Mouse (Mus musculus): ENCODE data around the gene Diaph3.

Gene Diaph3

DNA sequence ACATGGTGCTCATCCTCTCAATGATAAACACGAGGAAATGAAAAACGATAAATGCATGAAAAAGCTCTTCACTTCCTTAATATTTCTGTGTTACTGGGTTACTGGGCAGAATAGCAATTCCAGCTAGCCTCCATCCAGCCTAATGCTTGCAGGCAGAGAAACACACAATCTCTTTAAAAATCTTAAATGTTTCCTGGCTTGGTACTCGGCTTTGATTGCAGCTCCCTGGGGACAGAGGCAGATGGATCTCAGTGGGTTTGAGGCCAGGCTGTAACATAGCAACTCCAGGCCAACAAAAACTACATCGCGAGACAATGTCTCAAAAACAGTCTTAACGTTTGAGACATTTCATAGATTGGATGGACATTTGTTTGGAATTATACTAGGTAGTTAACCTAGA, 57.1 kb downstream of the Diaph3 start:
- no peak for DNase-seq (ENCODE audit: low spot score in 2 of 2)

- no peak for DNase-seq (ENCODE audit: low spot score in 2 of 2)
Observed at GRCm38 (mm10) chr14:87079725-87080124, 61.3 kb downstream of the Diaph3 start.

DNA sequence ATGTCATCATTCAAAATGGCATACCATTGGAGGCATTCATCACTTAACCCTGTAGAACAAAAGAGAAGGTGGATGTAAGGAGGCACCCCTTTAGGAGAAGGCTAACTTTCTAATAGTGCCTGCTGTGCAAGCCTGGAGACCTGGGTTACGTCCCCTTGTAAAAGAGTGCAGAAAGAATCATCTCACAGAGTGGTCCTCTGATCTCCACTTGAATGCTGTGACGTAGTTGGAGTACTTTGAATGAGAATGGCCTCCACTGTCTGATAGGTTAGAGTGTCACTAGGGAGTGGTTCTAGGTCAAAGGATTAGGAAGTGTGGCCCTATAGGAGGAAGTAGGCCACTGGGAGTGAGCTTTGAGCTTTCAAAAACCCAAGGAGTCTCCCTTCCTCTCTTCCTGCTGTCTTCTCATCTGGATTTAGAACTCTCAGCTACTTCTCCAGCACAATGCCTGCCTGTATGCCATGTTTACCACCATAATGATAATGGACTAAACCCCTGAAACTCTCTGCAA, 66.0 kb downstream of the Diaph3 start:
- DNase-seq (ENCODE audit: low spot score in 2 of 2), result no peak

DNA sequence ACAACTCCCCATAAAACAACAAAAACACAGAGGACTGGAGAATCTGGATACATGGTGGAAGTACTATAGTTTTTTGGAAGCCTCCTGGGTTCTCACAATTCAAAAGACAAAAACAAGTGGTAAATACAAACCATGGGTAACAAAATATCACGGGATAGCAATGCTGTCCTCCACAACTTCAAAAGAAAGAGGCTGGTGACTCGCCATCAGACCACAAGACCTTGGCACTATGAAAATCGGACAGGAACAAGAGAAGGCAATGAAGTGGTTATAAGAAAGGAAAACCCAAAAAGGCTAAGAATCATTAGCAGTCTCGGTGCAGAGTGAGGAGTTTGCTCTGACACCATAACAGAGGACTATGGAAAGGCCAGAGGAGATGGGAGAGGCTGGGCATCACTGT, 76.8 kb downstream of the Diaph3 start:
- DNase-seq (ENCODE audit: low spot score in 2 of 2), result no peak

- DNase-seq (ENCODE audit: low spot score in 2 of 2), result no peak
Observed at GRCm38 (mm10) chr14:87056169-87056568, 84.9 kb downstream of the Diaph3 start.

DNA sequence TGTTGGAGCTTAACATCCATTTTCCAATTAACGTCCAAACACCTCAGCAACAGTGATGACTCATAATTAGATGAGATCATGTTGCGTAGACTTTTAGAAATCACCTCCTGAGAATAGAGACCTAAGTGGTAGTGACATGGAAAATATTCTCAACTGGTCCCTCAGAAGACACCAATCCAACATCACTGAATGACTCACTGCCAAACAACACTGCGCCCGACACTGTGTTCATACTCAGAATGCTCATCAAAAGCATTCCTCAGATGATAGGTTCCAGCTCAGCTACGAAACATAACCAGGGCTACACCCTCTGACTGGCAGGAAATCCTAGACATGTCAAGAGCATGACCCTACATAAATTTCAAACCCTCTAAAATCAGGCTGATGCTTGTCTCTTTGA, 89.8 kb downstream of the Diaph3 start:
- DNase-seq (ENCODE audit: low spot score in 2 of 2), result no peak

DNA sequence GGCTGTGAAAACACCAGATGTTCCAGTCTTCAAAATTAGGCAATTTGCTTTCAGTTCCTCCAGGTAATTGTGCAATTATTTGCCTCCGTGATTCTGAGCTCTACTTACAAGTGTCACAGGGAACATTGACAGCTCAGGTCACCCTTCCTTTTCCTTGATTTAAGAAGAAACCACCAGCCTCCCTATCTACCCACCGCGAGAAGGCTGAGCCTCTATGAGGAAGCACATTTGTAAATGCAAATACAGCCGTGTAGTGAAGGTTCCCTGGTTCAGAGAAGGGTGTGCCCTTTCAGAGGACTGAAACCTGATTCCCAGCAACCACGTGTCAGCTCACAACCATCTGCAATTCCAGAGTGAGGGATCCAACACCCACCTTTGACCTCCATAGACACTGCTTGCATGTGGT, 96.6 kb downstream of the Diaph3 start:
- DNase-seq (ENCODE audit: low spot score in 2 of 2), result no peak

- no peak for DNase-seq (ENCODE audit: low spot score in 2 of 2)
Observed at GRCm38 (mm10) chr14:87020240-87020639, 120.8 kb downstream of the Diaph3 start.

DNA sequence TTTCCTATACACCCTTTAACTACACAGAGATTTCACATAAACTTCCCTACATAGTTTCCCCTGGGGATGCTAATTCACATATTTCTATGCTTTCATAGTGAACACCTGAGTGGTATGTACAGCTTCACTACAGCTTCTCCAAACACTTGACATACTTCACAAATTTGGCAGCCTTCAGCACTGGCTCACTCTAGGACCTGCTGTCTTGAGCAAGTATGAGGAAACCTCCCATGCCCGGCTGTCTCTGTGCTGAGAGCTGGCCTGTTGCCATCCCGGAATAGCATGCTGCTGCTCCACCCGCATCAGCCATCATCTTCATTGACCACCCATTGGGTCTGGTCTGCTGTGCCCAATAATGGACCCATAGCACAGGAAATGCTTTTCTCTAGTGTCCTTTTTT, 121.3 kb downstream of the Diaph3 start:
- DNase-seq (ENCODE audit: low spot score in 2 of 2), result no peak

DNA sequence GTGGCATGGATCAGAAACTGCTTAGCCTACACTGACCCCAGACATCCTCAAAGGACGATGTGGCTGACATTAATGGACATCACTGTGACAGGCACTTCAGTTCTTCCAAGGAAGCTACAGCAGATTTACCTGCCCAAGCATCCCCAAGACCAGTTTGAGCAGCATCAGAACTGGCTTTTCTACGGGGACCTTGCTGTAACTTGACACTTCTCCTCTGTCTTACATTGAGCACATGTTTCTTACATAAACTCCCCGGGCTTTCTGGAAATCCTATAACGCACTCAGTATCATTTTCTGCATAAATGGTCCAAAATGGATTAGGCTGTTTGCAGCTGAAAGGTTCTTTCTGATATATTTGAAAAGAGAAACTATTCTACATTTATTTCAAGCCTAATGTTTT, 143.7 kb downstream of the Diaph3 start:
- no peak for DNase-seq (ENCODE audit: low spot score in 2 of 2)

GRCm38 (mm10) chr14:86951169-86951568, 189.9 kb downstream of the Diaph3 start:
- no peak for DNase-seq (ENCODE audit: low spot score in 2 of 2)

DNA sequence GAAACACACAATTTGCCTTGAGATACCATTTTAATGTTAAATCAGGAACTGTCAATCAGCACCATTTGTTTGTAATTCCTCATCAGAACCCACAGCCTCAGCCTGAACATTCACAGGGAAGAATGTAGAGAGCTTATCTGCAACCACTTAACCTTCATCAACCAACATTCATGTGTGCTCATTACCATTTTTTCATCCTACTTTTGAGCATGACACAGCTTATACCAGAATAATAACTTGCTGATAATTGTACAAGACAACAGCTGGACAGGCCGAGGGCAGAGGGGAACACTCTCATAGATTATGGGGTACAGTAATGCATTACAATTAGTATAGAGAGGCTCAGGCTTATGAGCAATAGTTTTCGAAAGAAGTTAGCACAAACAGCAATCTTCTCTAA, 203.1 kb downstream of the Diaph3 start:
- no peak for DNase-seq (ENCODE audit: low spot score in 2 of 2)

GRCm38 (mm10) chr14:86936424-86936823, 204.6 kb downstream of the Diaph3 start:
- no peak for DNase-seq (ENCODE audit: low spot score in 2 of 2)

GRCm38 (mm10) chr14:86930763-86931162, 210.3 kb downstream of the Diaph3 start:
- DNase-seq (ENCODE audit: low spot score in 2 of 2), result no peak

DNA sequence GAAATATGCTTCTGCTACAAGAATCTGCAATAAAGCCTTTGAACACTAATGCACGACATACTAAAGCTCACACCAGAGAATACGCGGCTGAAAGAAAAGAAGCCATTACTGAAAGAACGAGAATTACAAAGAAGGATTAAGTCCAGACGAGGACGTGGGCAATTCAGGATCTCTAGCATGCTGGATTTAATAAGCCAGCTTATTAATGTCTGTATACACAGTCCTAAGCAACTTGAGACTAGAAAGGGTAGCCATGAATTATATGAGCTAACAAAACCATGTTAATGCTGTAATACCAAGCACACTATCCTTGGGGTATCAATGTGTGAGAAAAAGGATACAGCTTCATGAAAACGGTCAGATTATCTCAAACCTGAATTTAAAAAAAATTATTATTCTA, 214.2 kb downstream of the Diaph3 start:
- DNase-seq (ENCODE audit: low spot score in 2 of 2), result no peak

- DNase-seq (ENCODE audit: low spot score in 2 of 2), result no peak
Observed at GRCm38 (mm10) chr14:86898898-86899297, 242.1 kb downstream of the Diaph3 start.

DNA sequence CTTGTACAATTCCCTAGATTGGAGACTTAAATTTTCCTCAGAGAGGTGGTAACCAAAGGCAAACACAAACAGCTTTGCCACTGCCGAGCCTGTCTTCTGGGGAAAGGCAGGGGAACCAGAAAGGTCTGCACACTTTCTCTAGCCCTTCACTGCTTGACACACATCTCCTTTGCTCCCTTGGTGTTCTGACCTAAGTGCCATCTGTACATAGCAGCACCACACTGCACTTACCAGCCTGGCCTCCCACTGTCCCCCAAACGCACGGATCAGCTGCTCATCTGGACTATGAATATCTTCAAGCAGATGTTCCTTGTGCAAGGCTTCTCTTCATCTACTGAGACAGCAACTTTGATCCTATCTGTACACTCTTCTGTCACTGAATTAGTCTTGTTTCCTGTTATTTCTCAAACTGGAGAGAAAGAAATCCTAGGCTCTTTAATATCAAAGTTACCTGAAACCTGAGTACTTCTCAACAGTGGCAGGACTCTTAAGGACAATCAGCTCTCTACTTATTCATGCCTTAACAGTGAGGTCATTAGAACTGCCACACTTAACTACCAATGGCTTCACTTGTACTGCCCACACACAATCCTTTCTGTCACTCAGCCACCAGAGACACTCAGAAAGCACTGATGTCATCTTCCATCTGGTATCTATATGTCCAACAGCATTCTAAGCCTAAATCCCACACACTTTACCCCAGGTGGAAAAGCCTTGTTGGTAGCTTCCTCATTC, 251.8 kb downstream of the Diaph3 start:
- no peak for DNase-seq (ENCODE audit: low spot score in 2 of 2)

- DNase-seq (ENCODE audit: low spot score in 2 of 2), result no peak
Observed at GRCm38 (mm10) chr14:86885417-86886098, 255.5 kb downstream of the Diaph3 start.

DNA sequence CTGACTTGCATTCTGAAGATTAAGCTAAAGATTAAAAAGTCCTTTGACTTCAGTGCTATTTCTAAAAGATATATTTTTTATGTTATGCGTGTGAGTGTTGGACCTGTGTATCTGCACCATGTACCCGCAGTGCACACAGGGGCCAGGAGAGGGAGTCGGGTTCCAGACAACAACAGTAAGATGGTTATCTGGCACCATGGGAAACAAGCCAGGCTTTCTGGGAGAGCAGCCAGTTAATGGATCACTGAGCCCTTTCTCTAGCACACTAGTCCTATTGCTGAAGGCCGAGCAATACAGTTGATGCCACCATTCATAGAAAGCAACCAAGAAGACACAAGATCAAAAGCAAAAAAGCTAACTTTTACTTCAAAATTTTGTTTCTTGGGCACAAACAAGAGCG, 271.5 kb downstream of the Diaph3 start:
- peak; percentile 3 to 16 for DNase-seq (ENCODE audit: low spot score in 2 of 2)

GRCm38 (mm10) chr14:86867143-86867542, 273.9 kb downstream of the Diaph3 start:
- DNase-seq (ENCODE audit: low spot score in 2 of 2), result no peak

- DNase-seq (ENCODE audit: low spot score in 2 of 2), result no peak
Observed at GRCm38 (mm10) chr14:86864053-86864452, 277.0 kb downstream of the Diaph3 start.

GRCm38 (mm10) chr14:86861277-86861946, 279.6 kb downstream of the Diaph3 start:
- no peak for DNase-seq (ENCODE audit: low spot score in 2 of 2)
